18 mouse cellular contexts compared by ENCODE assay signal in genomic region chr2:120589759-120590158, GRCm38 (mm10). TPM values are rescaled to one million over a fixed set of nuclear protein-coding genes. Genes with fewer than 3 reads are reported as not detected.
DNase-seq lines count a peak whose midpoint lies in the region; ATAC-seq lines count a peak whose summit lies in the region.
"Had no signal": no experiment of that assay in that cellular context is flagged by ENCODE, and none has a peak within 500 bp of the region (broad histone marks: within the 10 kb centered on the region; RNA-seq: fewer than 3 reads in every experiment).

No protein-coding gene starts in this region.

- no peak overlapping the region for H3K27ac ChIP-seq in hindbrain, embryonic 13.5 days
- H3K27ac ChIP-seq: forebrain, embryonic 12.5 days; heart, adult 2 months; neural tube, embryonic 12.5 days had no signal

- H3K4me1 ChIP-seq in hindbrain, embryonic 13.5 days (replicated peaks), result no peaks in the 10 kb centered on the region
- H3K4me1 ChIP-seq: forebrain, embryonic 12.5 days; neural tube, embryonic 12.5 days had no signal

- H3K27me3 ChIP-seq in hindbrain, embryonic 13.5 days, result no peaks in the 10 kb centered on the region
- H3K27me3 ChIP-seq: forebrain, embryonic 12.5 days; neural tube, embryonic 12.5 days had no signal

- peaks cover 59% of the 10 kb centered on the region for H3K36me3 ChIP-seq in hindbrain, embryonic 13.5 days

- DNase-seq in frontal cortex, postnatal 14 days (ENCODE audit: low spot score in 2 of 2), result peak; percentile 29 to 37
- peak; percentile 68 to 75 for DNase-seq in left cerebral cortex, adult 18-20 months (ENCODE audit: low spot score in 2 of 2)
- peak; percentile 12 for DNase-seq in right cerebral cortex, postnatal 14 days
- DNase-seq in kidney, adult 9 months, result no peak
- DNase-seq in heart, adult 18-20 months, result no peak
- DNase-seq: cerebellum, adult 2 months; gastrocnemius, postnatal 10 days; heart, adult 2 months; kidney, adult 8-10 months; kidney, postnatal 36 days; liver; thymus, postnatal 36 days had no signal

- peak; percentile 93 for ATAC-seq in frontal cortex, adult (ENCODE audit: low TSS enrichment)
- no peak for ATAC-seq in hindbrain, embryonic 13.5 days (ENCODE audit: low FRiP score)
- ATAC-seq: lung, postnatal 0 days had no signal

- 91% methylated on average over 5 of the region's 5 CpGs for WGBS in hindbrain, embryonic 13.5 days

- H3K9me3 ChIP-seq in hindbrain, embryonic 13.5 days, result no peaks in the 10 kb centered on the region
- H3K9me3 ChIP-seq: forebrain, embryonic 12.5 days; neural tube, embryonic 12.5 days had no signal

- H3K9ac ChIP-seq in hindbrain, embryonic 13.5 days, result no peak overlapping the region
- H3K9ac ChIP-seq: forebrain, embryonic 12.5 days; neural tube, embryonic 12.5 days had no signal

- no peak overlapping the region for H3K4me2 ChIP-seq in hindbrain, embryonic 13.5 days
- H3K4me2 ChIP-seq: forebrain, embryonic 12.5 days; midbrain, embryonic 11.5 days; neural tube, embryonic 12.5 days had no signal

- no peak overlapping the region for H3K4me3 ChIP-seq in hindbrain, embryonic 13.5 days
- H3K4me3 ChIP-seq: forebrain, embryonic 12.5 days; heart, adult 2 months; neural tube, embryonic 12.5 days had no signal

RNA-seq across cellular contexts. Expression of gene Haus2, which starts 19.4 kb away (rescaled TPM):
- total RNA-seq in left cerebral cortex, adult 18-20 months (2021), result 10 to 100 TPM; 13.1 to 14.9 TPM
- 29.3 and 31.8 TPM in 2 replicates for polyA plus RNA-seq in hindbrain, embryonic 13.5 days (2015; fragmentation: Nextera tagmentation; extraction: Ambion mirVana)
- total RNA-seq in heart, adult 18-20 months (2021), result 10 to 100 TPM in 1 of 2 experiments, 1 to 10 TPM in 1; 9.9 to 11.5 TPM

RNA-seq across cellular contexts. Expression of gene Lrrc57, which starts 19.6 kb away (rescaled TPM):
- 10 to 100 TPM; 43.6 to 44.7 TPM for total RNA-seq in left cerebral cortex, adult 18-20 months (2021)
- polyA plus RNA-seq in hindbrain, embryonic 13.5 days (2015; fragmentation: Nextera tagmentation; extraction: Ambion mirVana), result 34.1 and 36.1 TPM in 2 replicates
- 10 to 100 TPM; 16.9 to 17.1 TPM for total RNA-seq in heart, adult 18-20 months (2021)

RNA-seq across cellular contexts. Expression of gene Snap23, which starts 22.3 kb away (rescaled TPM):
- total RNA-seq in left cerebral cortex, adult 18-20 months (2021), result 10 to 100 TPM; 20.0 to 21.1 TPM
- 22.1 and 23.7 TPM in 2 replicates for polyA plus RNA-seq in hindbrain, embryonic 13.5 days (2015; fragmentation: Nextera tagmentation; extraction: Ambion mirVana)
- 10 to 100 TPM; 59.0 to 59.7 TPM for total RNA-seq in heart, adult 18-20 months (2021)

RNA-seq across cellular contexts. Expression of gene Zfp106, which starts 26.1 kb away (rescaled TPM):
- total RNA-seq in left cerebral cortex, adult 18-20 months (2021), result 100 to 1,000 TPM; 168 to 179 TPM
- polyA plus RNA-seq in hindbrain, embryonic 13.5 days (2015; fragmentation: Nextera tagmentation; extraction: Ambion mirVana), result 43.6 and 44.2 TPM in 2 replicates
- 100 to 1,000 TPM; 496 TPM for total RNA-seq in heart, adult 18-20 months (2021)

RNA-seq across cellular contexts. Expression of gene Stard9, which starts 39.2 kb away (rescaled TPM):
- total RNA-seq in left cerebral cortex, adult 18-20 months (2021), result 1 to 10 TPM; 6.9 to 8.8 TPM
- 5.0 TPM in 2 replicates for polyA plus RNA-seq in hindbrain, embryonic 13.5 days (2015; fragmentation: Nextera tagmentation; extraction: Ambion mirVana)
- 1 to 10 TPM; 4.3 to 5.8 TPM for total RNA-seq in heart, adult 18-20 months (2021)

Comparison
In these comparisons a context has a peak if more than half of its experiments do, and no peak if none do; other contexts are left out.
1. DNase-seq: peak in frontal cortex, postnatal 14 days (2 of 2), left cerebral cortex, adult 18-20 months (2 of 2) and right cerebral cortex, postnatal 14 days (single experiment); none in kidney, adult 9 months (single experiment) and heart, adult 18-20 months (0 of 2).